ENCODE assay signal across 15 mouse cellular contexts in the genomic region with DNA sequence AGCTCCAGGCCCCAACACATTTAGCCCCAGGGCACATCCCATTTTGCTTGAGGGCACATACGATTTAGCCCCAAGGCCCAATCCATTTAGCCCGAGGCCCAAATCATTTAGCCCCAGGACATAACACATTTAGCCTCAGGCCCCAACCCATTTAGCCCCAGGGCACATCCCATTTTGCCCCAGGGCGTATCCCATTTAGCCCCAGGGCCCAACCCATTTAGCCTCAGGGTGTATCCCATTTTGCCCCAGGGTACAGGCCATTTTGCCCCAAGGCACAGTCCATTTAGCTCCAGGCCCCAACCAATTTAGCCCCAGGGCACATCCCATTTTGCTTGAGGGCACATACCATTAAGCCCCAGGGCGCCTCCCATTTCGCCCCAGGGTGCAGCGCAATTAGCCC. TPM values are rescaled to one million over a fixed set of nuclear protein-coding genes. Genes with fewer than 3 reads are reported as not detected.
A peak's percentile ranks its signal among the peaks of the same experiment; 100 is the strongest.
DNase-seq lines count a peak whose midpoint lies in the region; ATAC-seq and TF ChIP-seq lines count a peak whose summit lies in the region.
"Not testable (repeated sequence)": the region's sequence is repeated elsewhere in the genome, so short reads cannot be mapped to it uniquely, and the experiment has no call there.
"Had no signal": no experiment of that assay in that cellular context is flagged by ENCODE, and none has a peak within 500 bp of the region (broad histone marks: within the 10 kb centered on the region; RNA-seq: fewer than 3 reads in every experiment).

No protein-coding gene starts in this region.

- H3K27ac ChIP-seq in forebrain, embryonic 11.5 days (ENCODE audit: low read depth, low read length); heart, embryonic 10.5 days; limb, embryonic 10.5 days; liver, postnatal 0 days (ENCODE audit: low read depth): not testable (repeated sequence)

- not testable (repeated sequence) for H3K4me2 ChIP-seq in forebrain, embryonic 11.5 days (ENCODE audit: low read depth, low read length, severe bottlenecking); liver, postnatal 0 days (ENCODE audit: low read depth, low read length)

- not testable (repeated sequence) for H3K4me1 ChIP-seq in forebrain, embryonic 11.5 days (replicated peaks; ENCODE audit: control insufficient read depth, insufficient read depth, low read length); heart, embryonic 10.5 days; limb, embryonic 10.5 days; liver, postnatal 0 days (ENCODE audit: insufficient read depth)

- DNase-seq in ZHBTc4 (ENCODE audit: low read depth, low spot score): peak; percentile 48
- DNase-seq in forebrain, embryonic 11.5 days (ENCODE audit: low spot score): peak; percentile 47
- peak; percentile 66 for DNase-seq in heart, embryonic 10.5 days (ENCODE audit: low spot score)
- peak; percentile 15 for DNase-seq in limb, embryonic 10.5 days (ENCODE audit: low spot score)
- peak; percentile 13 for DNase-seq in liver, postnatal 0 days
- DNase-seq in testis, postnatal 10 days (ENCODE audit: low spot score): peak; percentile 42

- peaks cover 41% of the 10 kb centered on the region for H3K9me3 ChIP-seq in forebrain, embryonic 11.5 days (ENCODE audit: control insufficient read depth, low read length)
- H3K9me3 ChIP-seq in heart, embryonic 10.5 days: peaks cover 46% of the 10 kb centered on the region
- peaks cover 50% of the 10 kb centered on the region for H3K9me3 ChIP-seq in limb, embryonic 10.5 days (replicated peaks)
- H3K9me3 ChIP-seq in liver, postnatal 0 days (ENCODE audit: low read length): not testable (repeated sequence)

- TF ChIP-seq CTCF in liver, postnatal 0 days (IDR thresholded peaks at IDR 0.05; ENCODE audit: low read depth): not testable (repeated sequence)

- H3K4me3 ChIP-seq in forebrain, embryonic 11.5 days (ENCODE audit: low read depth, low read length); heart, embryonic 10.5 days; limb, embryonic 10.5 days; liver, postnatal 0 days (ENCODE audit: low read depth, low read length): not testable (repeated sequence)

- ATAC-seq in forebrain, embryonic 11.5 days (replicated peaks; ENCODE audit: low FRiP score); liver, postnatal 0 days: not testable (repeated sequence)

- not testable (repeated sequence) for H3K36me3 ChIP-seq in forebrain, embryonic 11.5 days (ENCODE audit: control insufficient read depth, insufficient read depth, low read length); heart, embryonic 10.5 days; limb, embryonic 10.5 days; liver, postnatal 0 days (replicated peaks; ENCODE audit: insufficient read depth, low read length)

- not testable (repeated sequence) for H3K9ac ChIP-seq in forebrain, embryonic 11.5 days (ENCODE audit: low read length); liver, postnatal 0 days (replicated peaks)

- not testable (repeated sequence) for TF ChIP-seq EP300 in liver, postnatal 0 days (IDR thresholded peaks at IDR 0.05; ENCODE audit: low read depth)

- not testable (repeated sequence) for H3K27me3 ChIP-seq in forebrain, embryonic 11.5 days (ENCODE audit: control insufficient read depth, insufficient read depth, low read length); heart, embryonic 10.5 days (ENCODE audit: insufficient read depth, poor library complexity, severe bottlenecking); limb, embryonic 10.5 days (ENCODE audit: low read depth, poor library complexity, severe bottlenecking); liver, postnatal 0 days (ENCODE audit: insufficient read depth, low read length)

- 88% methylated on average over 6 of the region's 6 CpGs for WGBS in forebrain, embryonic 11.5 days
- WGBS in heart, embryonic 10.5 days: 87% methylated on average over 6 of the region's 6 CpGs
- 90% methylated on average over 6 of the region's 6 CpGs for WGBS in limb, embryonic 10.5 days
- WGBS in liver, postnatal 0 days (ENCODE audit: insufficient replicate concordance): 86% methylated on average over 6 of the region's 6 CpGs

RNA-seq across cellular contexts. Expression of gene Vmn1r3, which starts 9.0 kb away (rescaled TPM):
- not detected in 2 replicates for polyA plus RNA-seq in forebrain, embryonic 11.5 days (2014; fragmentation: Nextera tagmentation; extraction: Ambion mirVana)
- not detected in 2 replicates for polyA plus RNA-seq in heart, embryonic 10.5 days (2016; fragmentation: Nextera tagmentation; extraction: Ambion mirVana)
- not detected in 2 replicates for polyA plus RNA-seq in limb, embryonic 10.5 days (2016; fragmentation: Nextera tagmentation; extraction: Ambion mirVana)
- polyA plus RNA-seq in liver, postnatal 0 days (2015; fragmentation: Nextera tagmentation; extraction: Ambion mirVana): not detected in 2 replicates
- polyA plus RNA-seq: brain, embryonic 14.5 days; CD4-positive, CD25-positive, alpha-beta regulatory T cell, adult 4 months; embryonic facial prominence, embryonic 12.5 days; embryonic facial prominence, embryonic 14.5 days; forebrain, embryonic 12.5 days; forebrain, embryonic 14.5 days; forebrain, embryonic 16.5 days; G1E; Patski had no signal

RNA-seq across cellular contexts. Expression of gene Vmn1r2, which starts 9.1 kb away (rescaled TPM):
- polyA plus RNA-seq in forebrain, embryonic 11.5 days (2014; fragmentation: Nextera tagmentation; extraction: Ambion mirVana): not detected in 2 replicates
- not detected in 2 replicates for polyA plus RNA-seq in heart, embryonic 10.5 days (2016; fragmentation: Nextera tagmentation; extraction: Ambion mirVana)
- not detected in 2 replicates for polyA plus RNA-seq in limb, embryonic 10.5 days (2016; fragmentation: Nextera tagmentation; extraction: Ambion mirVana)
- not detected in 2 replicates for polyA plus RNA-seq in liver, postnatal 0 days (2015; fragmentation: Nextera tagmentation; extraction: Ambion mirVana)
- polyA plus RNA-seq: brain, embryonic 14.5 days; CD4-positive, CD25-positive, alpha-beta regulatory T cell, adult 4 months; embryonic facial prominence, embryonic 12.5 days; embryonic facial prominence, embryonic 14.5 days; forebrain, embryonic 12.5 days; forebrain, embryonic 14.5 days; forebrain, embryonic 16.5 days; G1E; Patski had no signal

Comparison
In these comparisons a context has a peak if more than half of its experiments do, and no peak if none do; other contexts are left out.
1. DNase-seq: peak in every context shown above with its lines; median percentile 66 in heart, embryonic 10.5 days; 48 in ZHBTc4; 47 in forebrain, embryonic 11.5 days; 42 in testis, postnatal 10 days; 15 in limb, embryonic 10.5 days; 13 in liver, postnatal 0 days.